Mouse (Mus musculus) layer of hippocampus, adult 9-11 months (tissue): ENCODE results near the gene Gm20883.
"Not testable (repeated sequence)": the region's sequence is repeated elsewhere in the genome, so short reads cannot be mapped to it uniquely, and the experiment has no call there.

Source experiments
- DNase-seq: peaks from one replicate; pipeline ENCODE4 v3.0.0; 2022

Gene Gm20883

GRCm38 (mm10) chrY:50607951-50608350 lies at the start of gene Gm20883:
Gene Gm20883, plus strand, starts transcription at chrY:50608251.
- not testable (repeated sequence) for DNase-seq
